Mouse (Mus musculus): ENCODE measurements around the gene Auts2. TPM values are rescaled to one million over a fixed set of nuclear protein-coding genes. Genes with fewer than 3 reads are reported as not detected.

Auts2 gene
- polyA plus RNA-seq, 1 experiment: 9.2 TPM

DNA sequence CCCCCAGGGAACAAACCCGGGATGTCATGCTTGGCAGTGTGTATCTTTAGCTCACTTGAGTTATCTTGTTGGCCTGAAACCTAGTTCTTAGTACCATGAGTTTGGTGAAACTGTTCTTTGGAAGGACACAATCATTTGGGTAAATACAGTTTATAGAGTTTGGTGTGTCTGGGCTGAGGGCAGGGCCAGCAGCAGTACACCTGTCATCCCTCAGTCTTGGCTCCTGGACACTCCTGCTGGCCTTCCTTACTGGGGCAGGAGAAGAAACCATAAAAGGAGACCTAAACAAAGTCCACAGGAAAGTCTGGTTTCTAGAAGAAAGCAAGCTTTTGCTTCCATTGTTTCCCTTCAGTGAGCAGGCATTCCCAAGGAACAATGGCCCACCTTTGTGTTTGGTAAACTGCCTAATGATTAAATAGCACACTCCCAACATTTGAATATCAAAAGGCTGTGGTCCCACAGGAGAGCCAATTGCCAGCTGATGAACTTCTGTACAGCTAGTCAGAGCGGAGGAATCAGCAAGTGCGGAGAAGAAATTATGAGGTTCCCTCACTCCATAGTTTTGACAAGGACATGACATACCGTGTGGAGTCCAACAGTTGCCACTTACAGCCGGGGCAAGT lies 979.4 kb downstream of the Auts2 start:
- peaks cover 2% of the 10 kb centered on the region; the same call in 1 of the 2 replicates for H3K4me1 ChIP-seq (ENCODE audit: control insufficient read depth, insufficient read depth, low read length)
- TF ChIP-seq CTCF (conservative IDR thresholded peaks at IDR 0.05; ENCODE audit: insufficient read depth, insufficient read length, low read depth, low read length) (no peak), POLR2A (IDR thresholded peaks at IDR 0.05; ENCODE audit: low read depth, low read length) (no peak)
- no peak overlapping the region for H3K27ac ChIP-seq (ENCODE audit: insufficient read depth, low read depth, low read length)
- WGBS: 89% methylated on average over 5 of the region's 5 CpGs
- no peak for DNase-seq
- no peaks in the 10 kb centered on the region for H3K36me3 ChIP-seq (ENCODE audit: control insufficient read depth, insufficient read depth, low read length)
- no peak overlapping the region for H3K4me3 ChIP-seq (ENCODE audit: insufficient read depth, low read depth, low read length)
- H3K27me3 ChIP-seq (replicated peaks; ENCODE audit: control insufficient read depth, insufficient read depth, low read length): no peaks in the 10 kb centered on the region

- peak; percentile 41 for DNase-seq
- TF ChIP-seq CTCF (conservative IDR thresholded peaks at IDR 0.05; ENCODE audit: insufficient read depth, insufficient read length, low read depth, low read length) (no peak), POLR2A (IDR thresholded peaks at IDR 0.05; ENCODE audit: low read depth, low read length) (no peak)
- 57% methylated on average over 5 of the region's 5 CpGs for WGBS
- Histone ChIP-seq H3K27ac (ENCODE audit: insufficient read depth, low read depth, low read length) (no peak overlapping the region), H3K36me3 (ENCODE audit: control insufficient read depth, insufficient read depth, low read length) (no peaks in the 10 kb centered on the region), H3K4me3 (ENCODE audit: insufficient read depth, low read depth, low read length) (no peak overlapping the region), H3K4me1 (ENCODE audit: control insufficient read depth, insufficient read depth, low read length) (peaks cover 2% of the 10 kb centered on the region; the same call in 1 of the 2 replicates), H3K27me3 (replicated peaks; ENCODE audit: control insufficient read depth, insufficient read depth, low read length) (no peaks in the 10 kb centered on the region)
Observed at GRCm38 (mm10) chr5:131560773-131561560, 982.2 kb downstream of the Auts2 start.

GRCm38 (mm10) chr5:131558403-131559174 lies 984.6 kb downstream of the Auts2 start:
- no peak for DNase-seq
- TF ChIP-seq POLR2A (IDR thresholded peaks at IDR 0.05; ENCODE audit: low read depth, low read length) (no peak), CTCF (conservative IDR thresholded peaks at IDR 0.05; ENCODE audit: insufficient read depth, insufficient read length, low read depth, low read length) (no peak)
- Histone ChIP-seq H3K27ac (ENCODE audit: insufficient read depth, low read depth, low read length) (no peak overlapping the region), H3K4me3 (ENCODE audit: insufficient read depth, low read depth, low read length) (no peak overlapping the region), H3K27me3 (replicated peaks; ENCODE audit: control insufficient read depth, insufficient read depth, low read length) (no peaks in the 10 kb centered on the region), H3K36me3 (ENCODE audit: control insufficient read depth, insufficient read depth, low read length) (no peaks in the 10 kb centered on the region), H3K4me1 (ENCODE audit: control insufficient read depth, insufficient read depth, low read length) (peaks cover 2% of the 10 kb centered on the region; the same call in 1 of the 2 replicates)
- WGBS: 66% methylated on average over 8 of the region's 8 CpGs

- TF ChIP-seq POLR2A (IDR thresholded peaks at IDR 0.05; ENCODE audit: low read depth, low read length) (no peak), CTCF (conservative IDR thresholded peaks at IDR 0.05; ENCODE audit: insufficient read depth, insufficient read length, low read depth, low read length) (no peak)
- WGBS: 72% methylated on average over 14 of the region's 14 CpGs
- Histone ChIP-seq H3K4me3 (ENCODE audit: insufficient read depth, low read depth, low read length) (no peak overlapping the region), H3K36me3 (ENCODE audit: control insufficient read depth, insufficient read depth, low read length) (no peaks in the 10 kb centered on the region), H3K27me3 (replicated peaks; ENCODE audit: control insufficient read depth, insufficient read depth, low read length) (no peaks in the 10 kb centered on the region), H3K4me1 (ENCODE audit: control insufficient read depth, insufficient read depth, low read length) (peaks cover 2% of the 10 kb centered on the region; the same call in 1 of the 2 replicates), H3K27ac (ENCODE audit: insufficient read depth, low read depth, low read length) (no peak overlapping the region)
- DNase-seq: no peak
Observed at GRCm38 (mm10) chr5:131557591-131558385, 985.4 kb downstream of the Auts2 start.

GRCm38 (mm10) chr5:131548932-131549563 lies 994.1 kb downstream of the Auts2 start:
- H3K36me3 ChIP-seq (ENCODE audit: control insufficient read depth, insufficient read depth, low read length): no peaks in the 10 kb centered on the region
- H3K27ac ChIP-seq (ENCODE audit: insufficient read depth, low read depth, low read length): no peak overlapping the region
- no peaks in the 10 kb centered on the region for H3K4me1 ChIP-seq (ENCODE audit: control insufficient read depth, insufficient read depth, low read length)
- H3K4me3 ChIP-seq (ENCODE audit: insufficient read depth, low read depth, low read length): no peak overlapping the region
- DNase-seq: no peak
- no peaks in the 10 kb centered on the region for H3K27me3 ChIP-seq (replicated peaks; ENCODE audit: control insufficient read depth, insufficient read depth, low read length)
- TF ChIP-seq POLR2A (IDR thresholded peaks at IDR 0.05; ENCODE audit: low read depth, low read length) (no peak), CTCF (conservative IDR thresholded peaks at IDR 0.05; ENCODE audit: insufficient read depth, insufficient read length, low read depth, low read length) (no peak)
- WGBS: 52% methylated on average over 17 of the region's 17 CpGs

GRCm38 (mm10) chr5:131547926-131548325 lies 995.2 kb downstream of the Auts2 start:
- no peak for DNase-seq
- 97% methylated on average over 6 of the region's 6 CpGs for WGBS
- no peaks in the 10 kb centered on the region for H3K4me1 ChIP-seq (ENCODE audit: control insufficient read depth, insufficient read depth, low read length)
- TF ChIP-seq POLR2A (IDR thresholded peaks at IDR 0.05; ENCODE audit: low read depth, low read length) (no peak), CTCF (conservative IDR thresholded peaks at IDR 0.05; ENCODE audit: insufficient read depth, insufficient read length, low read depth, low read length) (no peak)
- H3K4me3 ChIP-seq (ENCODE audit: insufficient read depth, low read depth, low read length): no peak overlapping the region
- no peaks in the 10 kb centered on the region for H3K36me3 ChIP-seq (ENCODE audit: control insufficient read depth, insufficient read depth, low read length)
- H3K27ac ChIP-seq (ENCODE audit: insufficient read depth, low read depth, low read length): no peak overlapping the region
- H3K27me3 ChIP-seq (replicated peaks; ENCODE audit: control insufficient read depth, insufficient read depth, low read length): no peaks in the 10 kb centered on the region

All from kidney, adult 2 months (tissue).